Mouse (Mus musculus) brain, embryonic 14.5 days (tissue): ENCODE data around the gene Tnnc2.

Experiments used
- CTCF ChIP-seq: fragments of 200-500 bp; IDR thresholded peaks from 2 replicates; pipeline ENCODE4 v1.5.1; 2012; ENCODE audit warnings: inconsistent platforms, mild to moderate bottlenecking, moderate library complexity, borderline replicate concordance; ENCODE audit not compliant: insufficient read depth, insufficient read length; ENCODE audit errors: extremely low read depth
- POLR2A ChIP-seq: fragments of 200-500 bp; IDR thresholded peaks from 2 replicates; pipeline ENCODE4 v1.6.1; 2012; ENCODE audit warnings: mild to moderate bottlenecking, inconsistent platforms, borderline replicate concordance; ENCODE audit not compliant: poor library complexity, insufficient read depth, insufficient read length, severe bottlenecking; ENCODE audit errors: extremely low read depth

DNA sequence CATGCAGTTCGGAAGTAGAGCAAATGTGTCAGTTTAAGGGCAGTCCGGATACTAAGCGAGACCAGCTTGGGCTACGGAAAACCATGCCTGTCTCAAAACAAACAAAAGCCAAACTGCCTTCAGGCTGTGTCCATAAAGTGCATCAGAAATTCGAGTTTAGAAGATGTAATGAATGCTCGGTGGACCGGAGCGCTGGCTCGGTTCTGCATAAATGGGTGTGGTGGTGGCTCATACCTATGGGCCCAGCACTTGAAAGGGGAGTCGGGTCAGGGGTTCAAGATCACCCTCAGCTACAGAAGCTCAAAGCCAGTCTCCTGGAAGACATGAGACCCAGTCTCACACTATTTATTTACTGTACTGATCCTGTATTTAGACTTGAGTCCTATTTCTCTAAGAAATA, 8.0 kb upstream of the Tnnc2 start:
- no peak for TF ChIP-seq CTCF
- no peak for TF ChIP-seq POLR2A
